Mouse (Mus musculus) liver, embryonic 15.5 days (tissue): Measurements from ENCODE around the gene Pfdn4. TPM values are rescaled to one million over a fixed set of nuclear protein-coding genes. Genes with fewer than 3 reads are reported as not detected.
A peak's percentile ranks its signal among the peaks of the same experiment; 100 is the strongest.

Source experiments
- ATAC-seq: fragments of 200-750 bp; cut with Nextera tagmentation; 2 replicates; pipeline ENCODE4 v1.8.0; 2017; ENCODE audit warnings: moderate number of reproducible peaks, mild to moderate bottlenecking, moderate library complexity; ENCODE audit not compliant: insufficient read depth
- H3K27ac ChIP-seq: fragments of 300-500 bp; sonication (generic); replicated peaks from 2 replicates; pipeline ENCODE4 v1.5.1; 2015; ENCODE audit warnings: mild to moderate bottlenecking, inconsistent platforms
- H3K27me3 ChIP-seq: fragments of 300-500 bp; sonication (generic); 2 replicates; pipeline ENCODE4 v1.6.1; 2015; ENCODE audit warnings: mild to moderate bottlenecking, inconsistent platforms
- H3K36me3 ChIP-seq: fragments of 300-500 bp; sonication (generic); replicated peaks from 2 replicates; pipeline ENCODE4 v1.6.1; 2015; ENCODE audit warnings: moderate library complexity, mild to moderate bottlenecking, inconsistent platforms
- H3K4me1 ChIP-seq: fragments of 300-500 bp; sonication (generic); replicated peaks from 2 replicates; pipeline ENCODE4 v1.6.1; 2015; ENCODE audit warnings: inconsistent platforms
- H3K4me2 ChIP-seq: fragments of 300-500 bp; sonication (generic); 2 replicates; pipeline ENCODE4 v1.6.1; 2015; ENCODE audit warnings: moderate library complexity, mild to moderate bottlenecking, inconsistent platforms
- H3K4me3 ChIP-seq: fragments of 300-500 bp; sonication (generic); replicated peaks from 2 replicates; pipeline ENCODE4 v1.5.1; 2015; ENCODE audit warnings: mild to moderate bottlenecking, inconsistent platforms
- H3K9ac ChIP-seq: fragments of 300-500 bp; sonication (generic); 2 replicates; pipeline ENCODE4 v1.6.1; 2015; ENCODE audit warnings: moderate library complexity, mild to moderate bottlenecking, inconsistent platforms
- H3K9me3 ChIP-seq: fragments of 300-500 bp; sonication (generic); replicated peaks from 2 replicates; pipeline ENCODE4 v1.6.1; 2016; ENCODE audit warnings: inconsistent platforms
- WGBS: fragments of 180-500 bp; shearing (Covaris S2); methylation state at CpG from one replicate; pipeline ENCODE4 v1.1.7; 2015; ENCODE audit warnings: mixed read lengths; ENCODE audit not compliant: insufficient replicate concordance; 5-methylcytosine and 5-hydroxymethylcytosine counted together
- polyA plus RNA-seq: library from polyadenylated mRNA; unstranded; fragments of >200 nt; fragmentation: Nextera tagmentation; extraction: Ambion mirVana; gene quantifications from 2 replicates; pipeline ENCODE4 v1.2.1, GENCODE M21; 2015

Gene Pfdn4
- polyA plus RNA-seq, 1 experiment from 2014 or later = 29.2 TPM

- Histone ChIP-seq H3K9me3 (no peaks in the 10 kb centered on the region), H3K4me3 (no peak overlapping the region), H3K4me2 (no peak overlapping the region), H3K36me3 (no peaks in the 10 kb centered on the region), H3K9ac (no peak overlapping the region), H3K27ac (no peak overlapping the region), H3K4me1 (peaks cover 6% of the 10 kb centered on the region; the same call in 1 of the 2 replicates), H3K27me3 (peaks cover 63% of the 10 kb centered on the region)
- WGBS = 14% methylated on average over 8 of the region's 8 CpGs
- no peak for ATAC-seq
Observed at GRCm38 (mm10) chr2:170498011-170498410, 1.8 kb downstream of the Pfdn4 start.

- H3K4me1 ChIP-seq = no peaks in the 10 kb centered on the region
- no peaks in the 10 kb centered on the region for H3K36me3 ChIP-seq
- WGBS = 15% methylated on average over 8 of the region's 8 CpGs
- H3K9ac ChIP-seq = no peak overlapping the region
- peaks cover 12% of the 10 kb centered on the region for H3K27me3 ChIP-seq
- no peaks in the 10 kb centered on the region for H3K9me3 ChIP-seq
- no peak overlapping the region for H3K27ac ChIP-seq
- ATAC-seq = no peak
- no peak overlapping the region for H3K4me3 ChIP-seq
- H3K4me2 ChIP-seq = no peak overlapping the region
Observed at GRCm38 (mm10) chr2:170503343-170503742, 7.1 kb downstream of the Pfdn4 start.

- Histone ChIP-seq H3K27me3 (peaks cover 6% of the 10 kb centered on the region), H3K4me3 (no peak overlapping the region), H3K36me3 (no peaks in the 10 kb centered on the region), H3K27ac (no peak overlapping the region), H3K9me3 (no peaks in the 10 kb centered on the region), H3K4me1 (peaks cover 2% of the 10 kb centered on the region; the same call in 1 of the 2 replicates), H3K9ac (no peak overlapping the region), H3K4me2 (no peak overlapping the region)
- no peak for ATAC-seq
- 10% methylated on average over 4 of the region's 4 CpGs for WGBS
Observed at GRCm38 (mm10) chr2:170503983-170504382, 7.8 kb downstream of the Pfdn4 start.

- H3K36me3 ChIP-seq = no peaks in the 10 kb centered on the region
- no peak overlapping the region for H3K4me3 ChIP-seq
- WGBS = 3% methylated on average over 10 of the region's 10 CpGs
- H3K4me2 ChIP-seq = no peak overlapping the region
- H3K27me3 ChIP-seq = peaks cover 5% of the 10 kb centered on the region; the same call in 1 of the 2 replicates
- H3K27ac ChIP-seq = no peak overlapping the region
- H3K4me1 ChIP-seq = peaks cover 22% of the 10 kb centered on the region
- no peak for ATAC-seq
- no peak overlapping the region for H3K9ac ChIP-seq
- no peaks in the 10 kb centered on the region for H3K9me3 ChIP-seq
Observed at GRCm38 (mm10) chr2:170507734-170508133, 11.5 kb downstream of the Pfdn4 start.

GRCm38 (mm10) chr2:170508821-170509220 is 12.6 kb downstream of the Pfdn4 start:
- no peak for ATAC-seq
- H3K9ac ChIP-seq = no peak overlapping the region
- H3K4me2 ChIP-seq = peak overlapping the region; percentile 59
- peak overlapping the region; percentile 40 for H3K4me3 ChIP-seq
- H3K4me1 ChIP-seq = peaks cover 33% of the 10 kb centered on the region
- no peaks in the 10 kb centered on the region for H3K9me3 ChIP-seq
- 3% methylated on average over 12 of the region's 12 CpGs for WGBS
- H3K36me3 ChIP-seq = no peaks in the 10 kb centered on the region
- no peak overlapping the region for H3K27ac ChIP-seq
- H3K27me3 ChIP-seq = no peaks in the 10 kb centered on the region; the same call in 1 of the 2 replicates

- peak; percentile 79 for ATAC-seq
- Histone ChIP-seq H3K27ac (peak overlapping the region; percentile 74), H3K4me3 (peak overlapping the region; percentile 93), H3K4me2 (peak overlapping the region; percentile 79), H3K36me3 (peaks cover 6% of the 10 kb centered on the region), H3K4me1 (peaks cover 35% of the 10 kb centered on the region), H3K9ac (peak overlapping the region; percentile 81), H3K9me3 (no peaks in the 10 kb centered on the region), H3K27me3 (no peaks in the 10 kb centered on the region)
- under 1% methylated on average over 69 of the region's 69 CpGs for WGBS
Observed at GRCm38 (mm10) chr2:170511073-170511891, 15.1 kb downstream of the Pfdn4 start.

GRCm38 (mm10) chr2:170513756-170514155 is 17.5 kb downstream of the Pfdn4 start:
- WGBS = 78% methylated on average over 12 of the region's 12 CpGs
- no peak overlapping the region for H3K9ac ChIP-seq
- no peak overlapping the region for H3K4me2 ChIP-seq
- peaks cover 35% of the 10 kb centered on the region for H3K4me1 ChIP-seq
- H3K27ac ChIP-seq = no peak overlapping the region
- ATAC-seq = no peak
- peaks cover 28% of the 10 kb centered on the region for H3K36me3 ChIP-seq
- H3K4me3 ChIP-seq = no peak overlapping the region
- no peaks in the 10 kb centered on the region for H3K27me3 ChIP-seq
- H3K9me3 ChIP-seq = no peaks in the 10 kb centered on the region

- no peak overlapping the region for H3K9ac ChIP-seq
- H3K27ac ChIP-seq = no peak overlapping the region
- no peak overlapping the region for H3K4me3 ChIP-seq
- H3K4me2 ChIP-seq = no peak overlapping the region
- no peaks in the 10 kb centered on the region for H3K4me1 ChIP-seq
- ATAC-seq = no peak
- H3K27me3 ChIP-seq = no peaks in the 10 kb centered on the region
- no peaks in the 10 kb centered on the region for H3K9me3 ChIP-seq
- peaks cover 37% of the 10 kb centered on the region for H3K36me3 ChIP-seq
- 12% methylated on average over 7 of the region's 7 CpGs for WGBS
Observed at GRCm38 (mm10) chr2:170520321-170520971, 24.2 kb downstream of the Pfdn4 start.

GRCm38 (mm10) chr2:170526513-170526912 is 30.3 kb downstream of the Pfdn4 start:
- no peak overlapping the region for H3K9ac ChIP-seq
- ATAC-seq = no peak
- H3K4me2 ChIP-seq = no peak overlapping the region
- H3K4me3 ChIP-seq = no peak overlapping the region
- H3K9me3 ChIP-seq = no peaks in the 10 kb centered on the region
- no peaks in the 10 kb centered on the region for H3K36me3 ChIP-seq
- no peak overlapping the region for H3K27ac ChIP-seq
- H3K27me3 ChIP-seq = no peaks in the 10 kb centered on the region
- H3K4me1 ChIP-seq = no peaks in the 10 kb centered on the region
- WGBS = 69% methylated on average over 8 of the region's 8 CpGs

GRCm38 (mm10) chr2:170528061-170528460 is 31.8 kb downstream of the Pfdn4 start:
- H3K4me1 ChIP-seq = no peaks in the 10 kb centered on the region
- H3K36me3 ChIP-seq = no peaks in the 10 kb centered on the region
- no peak for ATAC-seq
- no peaks in the 10 kb centered on the region for H3K27me3 ChIP-seq
- H3K9ac ChIP-seq = no peak overlapping the region
- H3K4me2 ChIP-seq = no peak overlapping the region
- no peak overlapping the region for H3K27ac ChIP-seq
- WGBS = 84% methylated on average over 16 of the region's 16 CpGs
- no peaks in the 10 kb centered on the region for H3K9me3 ChIP-seq
- no peak overlapping the region for H3K4me3 ChIP-seq

GRCm38 (mm10) chr2:170529766-170530165 is 33.5 kb downstream of the Pfdn4 start:
- Histone ChIP-seq H3K9ac (no peak overlapping the region), H3K4me3 (no peak overlapping the region), H3K27ac (no peak overlapping the region), H3K27me3 (no peaks in the 10 kb centered on the region), H3K9me3 (no peaks in the 10 kb centered on the region), H3K4me2 (no peak overlapping the region), H3K4me1 (no peaks in the 10 kb centered on the region), H3K36me3 (no peaks in the 10 kb centered on the region)
- ATAC-seq = no peak
- 81% methylated on average over 7 of the region's 7 CpGs for WGBS
